Mouse (Mus musculus) stomach, embryonic 15.5 days (tissue): ENCODE measurements around the gene Exoc6. TPM values are rescaled to one million over a fixed set of nuclear protein-coding genes. Genes with fewer than 3 reads are reported as not detected.

Source experiments
- ATAC-seq: fragments of 200-750 bp; cut with Nextera tagmentation; 2 replicates; pipeline ENCODE4 v1.8.0; 2017; ENCODE audit warnings: low read depth, moderate number of reproducible peaks, moderate TSS enrichment; ENCODE audit not compliant: insufficient read depth, low FRiP score
- H3K27ac ChIP-seq: fragments of 300-500 bp; sonication (generic); 2 replicates; pipeline ENCODE4 v1.5.1; 2015; ENCODE audit warnings: mild to moderate bottlenecking, inconsistent platforms
- H3K27me3 ChIP-seq: fragments of 300-500 bp; sonication (generic); replicated peaks from 2 replicates; pipeline ENCODE4 v1.6.1; 2015; ENCODE audit warnings: inconsistent platforms
- H3K36me3 ChIP-seq: fragments of 300-500 bp; sonication (generic); 2 replicates; pipeline ENCODE4 v1.6.1; 2015; ENCODE audit warnings: inconsistent platforms
- H3K4me1 ChIP-seq: fragments of 300-500 bp; sonication (generic); 2 replicates; pipeline ENCODE4 v1.6.1; 2015; ENCODE audit warnings: inconsistent platforms
- H3K4me2 ChIP-seq: fragments of 300-500 bp; sonication (generic); 2 replicates; pipeline ENCODE4 v1.6.1; 2015; ENCODE audit warnings: mild to moderate bottlenecking, inconsistent platforms
- H3K4me3 ChIP-seq: fragments of 300-500 bp; sonication (generic); replicated peaks from 2 replicates; pipeline ENCODE4 v1.5.1; 2015; ENCODE audit warnings: inconsistent platforms
- H3K9ac ChIP-seq: fragments of 300-500 bp; sonication (generic); 2 replicates; pipeline ENCODE4 v1.6.1; 2015; ENCODE audit warnings: inconsistent platforms
- H3K9me3 ChIP-seq: fragments of 300-500 bp; sonication (generic); 2 replicates; pipeline ENCODE4 v1.6.1; 2016; ENCODE audit warnings: inconsistent platforms
- WGBS: fragments of 180-500 bp; shearing (Covaris S2); methylation state at CpG from one replicate; pipeline ENCODE4 v1.1.7; 2015; 5-methylcytosine and 5-hydroxymethylcytosine counted together
- polyA plus RNA-seq: library from polyadenylated mRNA; unstranded; fragments of >200 nt; fragmentation: Nextera tagmentation; extraction: Ambion mirVana; gene quantifications from 2 replicates; pipeline ENCODE4 v1.2.1, GENCODE M21; 2015

Gene Exoc6
- polyA plus RNA-seq, 1 experiment from 2014 or later, result 14.9 TPM

DNA sequence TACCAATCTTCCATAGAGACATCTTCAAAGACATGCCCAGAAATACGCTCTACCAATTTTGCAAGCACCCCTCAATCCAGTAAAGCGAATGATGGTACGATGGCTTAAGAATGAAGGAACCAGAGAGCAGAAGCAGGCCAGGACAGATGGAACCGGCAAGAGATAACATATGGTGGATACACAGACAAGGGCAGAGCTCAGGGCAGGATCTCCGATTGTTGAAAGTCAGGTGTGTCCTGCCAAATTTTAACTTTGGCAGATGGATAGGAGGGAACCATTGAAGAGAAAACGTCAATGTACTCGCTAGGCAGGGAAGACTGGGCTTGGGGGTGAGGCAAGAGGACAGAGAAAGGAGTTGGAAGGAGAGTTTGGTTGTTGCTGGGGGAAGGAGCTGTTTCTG, 176.4 kb downstream of the Exoc6 start:
- Histone ChIP-seq H3K36me3 (no peaks in the 10 kb centered on the region), H3K4me3 (no peak overlapping the region), H3K4me2 (no peak overlapping the region), H3K27me3 (no peaks in the 10 kb centered on the region), H3K9ac (no peak overlapping the region), H3K9me3 (no peaks in the 10 kb centered on the region), H3K27ac (no peak overlapping the region), H3K4me1 (no peaks in the 10 kb centered on the region)
- WGBS, result 85% methylated on average over 7 of the region's 7 CpGs
- ATAC-seq, result no peak

DNA sequence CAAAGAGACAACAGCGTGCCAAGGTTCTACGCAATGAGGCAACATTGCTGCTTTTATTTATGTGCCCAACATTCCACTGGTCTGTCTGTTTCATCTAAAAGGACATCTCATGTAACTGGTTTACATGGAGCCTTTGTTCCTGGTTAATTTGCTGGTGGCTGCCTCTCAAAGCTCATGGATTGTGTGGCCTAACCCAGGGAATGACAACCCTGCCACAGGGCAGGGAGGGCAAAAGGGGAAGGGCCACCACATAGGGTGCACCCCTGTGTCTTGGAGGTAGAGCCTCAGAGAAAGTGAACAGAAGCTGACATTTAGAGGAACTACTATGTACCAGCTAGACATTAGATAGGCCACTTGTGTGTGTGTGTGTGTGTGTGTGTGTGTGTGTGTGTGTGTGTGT, 177.1 kb downstream of the Exoc6 start:
- no peaks in the 10 kb centered on the region for H3K36me3 ChIP-seq
- no peaks in the 10 kb centered on the region for H3K4me1 ChIP-seq
- no peaks in the 10 kb centered on the region for H3K27me3 ChIP-seq
- H3K27ac ChIP-seq, result no peak overlapping the region
- H3K4me2 ChIP-seq, result no peak overlapping the region
- no peaks in the 10 kb centered on the region for H3K9me3 ChIP-seq
- no peak overlapping the region for H3K4me3 ChIP-seq
- WGBS, result 91% methylated on average over 2 of the region's 2 CpGs
- H3K9ac ChIP-seq, result no peak overlapping the region
- ATAC-seq, result no peak

Other genes with a start within 250 kb of the Exoc6 start
- 47.5 and 59.0 TPM in 2 replicates for gene Ide, start 212.6 kb upstream of the Exoc6 start, polyA plus RNA-seq
- 48.6 and 53.0 TPM in 2 replicates for gene Kif11, start 174.0 kb upstream of the Exoc6 start, polyA plus RNA-seq
- gene Hhex, start 115.6 kb upstream of the Exoc6 start, polyA plus RNA-seq, result 18.2 and 23.9 TPM in 2 replicates
- gene Cyp26c1, start 135.2 kb downstream of the Exoc6 start, polyA plus RNA-seq, result 0.08 and 0.12 TPM in 2 replicates
- gene Cyp26a1, start 147.4 kb downstream of the Exoc6 start, polyA plus RNA-seq, result 4.5 and 8.5 TPM in 2 replicates